Mouse (Mus musculus): ENCODE data around the gene Rfxap. TPM values are rescaled to one million over a fixed set of nuclear protein-coding genes. Genes with fewer than 3 reads are reported as not detected.

Rfxap gene
- polyA plus RNA-seq (2012; rRNA removed; ENCODE audit: low replicate concordance): 11.0 and 17.9 TPM in 2 replicates

GRCm38 (mm10) chr3:54807666-54808217 is at the start of gene Rfxap:
Gene Rfxap, minus strand, starts transcription at chr3:54807791.

GRCm38 (mm10) chr3:54755145-54756041 is 52.2 kb downstream of the Rfxap start, which contains the start of gene Smad9:
Gene Smad9, plus strand, starts transcription at chr3:54755582.

Other genes starting within 250 kb of the Rfxap start
- 46.2 and 50.7 TPM in 2 replicates for gene Supt20, start 115.0 kb downstream of the Rfxap start, polyA plus RNA-seq (2012; rRNA removed; ENCODE audit: low replicate concordance)
- not detected in 2 replicates for gene Gm21958, start 93.4 kb downstream of the Rfxap start, polyA plus RNA-seq (2012; rRNA removed; ENCODE audit: low replicate concordance)
- 18.4 and 24.9 TPM in 2 replicates for gene Exosc8, start 72.4 kb downstream of the Rfxap start, polyA plus RNA-seq (2012; rRNA removed; ENCODE audit: low replicate concordance)
- gene Alg5, start 72.3 kb downstream of the Rfxap start, polyA plus RNA-seq (2012; rRNA removed; ENCODE audit: low replicate concordance): 10.9 and 20.9 TPM in 2 replicates
- 0.47 TPM in 2 replicates for gene Smad9, start 52.2 kb downstream of the Rfxap start, polyA plus RNA-seq (2012; rRNA removed; ENCODE audit: low replicate concordance)
- gene Sertm1, start 108.1 kb upstream of the Rfxap start, polyA plus RNA-seq (2012; rRNA removed; ENCODE audit: low replicate concordance): not detected in 2 replicates
- not detected in 2 replicates for gene Ccna1, start 247.7 kb upstream of the Rfxap start, polyA plus RNA-seq (2012; rRNA removed; ENCODE audit: low replicate concordance)